Mouse (Mus musculus): ENCODE measurements around the gene Stag1. TPM values are rescaled to one million over a fixed set of nuclear protein-coding genes. Genes with fewer than 3 reads are reported as not detected.

The Stag1 gene
- polyA plus RNA-seq, 1 experiment from 2014 or later, result 60.1 TPM

DNA sequence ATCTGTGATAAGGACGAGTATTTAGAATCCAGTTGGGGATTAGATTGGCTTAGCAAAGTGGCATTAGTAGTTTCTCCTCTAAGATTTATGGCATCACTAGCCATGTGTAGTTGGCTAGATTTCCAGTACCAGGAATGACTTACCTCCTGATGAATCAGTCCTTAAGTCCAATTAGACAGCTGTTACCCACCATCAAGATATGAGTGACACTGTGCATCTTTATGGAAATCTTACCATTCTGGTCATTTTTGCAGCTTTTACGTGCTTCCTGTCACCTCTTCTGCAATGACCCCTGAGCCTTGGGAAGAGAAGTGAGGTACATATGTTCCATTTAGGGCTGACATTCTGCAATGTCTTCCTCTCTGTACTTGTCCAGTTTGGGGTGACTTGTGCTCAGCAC lies 28.7 kb downstream of the Stag1 start:
- Histone ChIP-seq H3K27me3 (replicated peaks; ENCODE audit: low read depth, poor library complexity, severe bottlenecking) (no peaks in the 10 kb centered on the region), H3K27ac (replicated peaks) (no peak overlapping the region), H3K4me1 (no peaks in the 10 kb centered on the region), H3K36me3 (replicated peaks) (no peaks in the 10 kb centered on the region), H3K9me3 (no peaks in the 10 kb centered on the region), H3K4me3 (no peak overlapping the region)
- WGBS, result 84% methylated on average over 2 of the region's 2 CpGs
- no peak for DNase-seq (ENCODE audit: low spot score)

GRCm38 (mm10) chr9:100640754-100641153 lies 43.2 kb downstream of the Stag1 start:
- no peak overlapping the region for H3K27ac ChIP-seq (replicated peaks)
- 63% methylated on average over 2 of the region's 2 CpGs for WGBS
- peaks cover 30% of the 10 kb centered on the region for H3K4me1 ChIP-seq
- H3K4me3 ChIP-seq, result no peak overlapping the region
- H3K36me3 ChIP-seq (replicated peaks), result no peaks in the 10 kb centered on the region
- H3K9me3 ChIP-seq, result no peaks in the 10 kb centered on the region
- H3K27me3 ChIP-seq (replicated peaks; ENCODE audit: low read depth, poor library complexity, severe bottlenecking), result no peaks in the 10 kb centered on the region
- no peak for DNase-seq (ENCODE audit: low spot score)

- H3K27me3 ChIP-seq (replicated peaks; ENCODE audit: low read depth, poor library complexity, severe bottlenecking), result no peaks in the 10 kb centered on the region
- peaks cover 33% of the 10 kb centered on the region for H3K4me1 ChIP-seq
- peak overlapping the region; percentile 90 for H3K4me3 ChIP-seq
- no peaks in the 10 kb centered on the region for H3K9me3 ChIP-seq
- H3K27ac ChIP-seq (replicated peaks), result peak overlapping the region; percentile 99
- no peaks in the 10 kb centered on the region for H3K36me3 ChIP-seq (replicated peaks)
- 34% methylated on average over 6 of the region's 6 CpGs for WGBS
- DNase-seq (ENCODE audit: low spot score), result no peak
These were observed 43.9 kb downstream of the Stag1 start for GRCm38 (mm10) chr9:100641391-100642085.

GRCm38 (mm10) chr9:100642186-100642839 lies 44.7 kb downstream of the Stag1 start:
- H3K27ac ChIP-seq (replicated peaks), result peak overlapping the region; percentile 99
- H3K36me3 ChIP-seq (replicated peaks), result no peaks in the 10 kb centered on the region
- DNase-seq (ENCODE audit: low spot score), result no peak
- H3K4me3 ChIP-seq, result peak overlapping the region; percentile 90
- 2% methylated on average over 16 of the region's 16 CpGs for WGBS
- peaks cover 36% of the 10 kb centered on the region for H3K4me1 ChIP-seq
- no peaks in the 10 kb centered on the region for H3K9me3 ChIP-seq
- H3K27me3 ChIP-seq (replicated peaks; ENCODE audit: low read depth, poor library complexity, severe bottlenecking), result no peaks in the 10 kb centered on the region

DNA sequence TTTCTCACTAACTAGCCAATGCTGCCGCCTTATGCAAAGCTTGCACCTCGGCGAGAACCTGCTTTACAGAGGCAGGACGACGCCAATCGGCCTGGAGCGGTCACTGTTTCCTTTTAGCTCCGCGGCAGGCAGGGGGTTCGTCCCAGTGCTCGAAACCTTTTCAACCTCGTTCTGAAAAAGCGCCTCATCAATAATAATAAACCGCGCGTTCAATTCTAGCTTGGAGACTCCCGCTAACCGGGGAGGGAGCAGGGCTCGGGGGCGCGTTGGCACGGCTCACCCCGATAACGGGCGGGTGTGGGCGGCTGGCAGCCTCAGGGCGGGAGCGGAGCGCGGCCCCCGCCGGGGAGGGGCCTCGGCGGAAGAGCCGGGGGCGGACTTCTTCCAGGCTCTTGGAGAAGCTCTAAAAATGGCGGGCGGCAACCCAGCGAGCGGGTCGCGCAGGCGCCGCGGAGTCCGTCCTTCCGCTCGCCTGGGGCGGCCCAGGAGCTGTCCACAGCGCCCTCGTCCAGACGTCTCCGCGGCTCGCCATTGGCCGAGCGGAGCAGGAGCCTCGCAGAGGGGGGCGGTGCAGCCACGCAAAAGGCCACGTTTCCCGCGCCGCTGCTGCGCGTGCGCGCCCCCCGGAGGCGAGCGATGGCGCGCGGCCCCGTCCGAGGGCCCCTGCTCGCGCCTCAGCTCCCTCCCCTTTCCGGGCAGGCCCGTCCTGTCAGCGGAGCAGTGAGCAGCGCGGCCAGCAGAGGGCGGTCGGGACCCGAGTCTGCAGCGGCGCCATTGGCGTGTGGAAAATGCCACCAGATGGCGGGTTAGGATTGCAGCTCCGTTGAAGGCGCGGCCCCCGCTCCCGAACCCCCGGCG lies 45.5 kb downstream of the Stag1 start:
- Histone ChIP-seq H3K9me3 (no peaks in the 10 kb centered on the region), H3K4me1 (peaks cover 36% of the 10 kb centered on the region), H3K36me3 (replicated peaks) (peaks cover 1% of the 10 kb centered on the region; the same call in 1 of the 2 replicates), H3K27me3 (replicated peaks; ENCODE audit: low read depth, poor library complexity, severe bottlenecking) (no peaks in the 10 kb centered on the region), H3K27ac (replicated peaks) (peak overlapping the region; percentile 99), H3K4me3 (peak overlapping the region; percentile 90)
- peak; percentile 99 for DNase-seq (ENCODE audit: low spot score)
- WGBS, result under 1% methylated on average over 97 of the region's 97 CpGs

DNA sequence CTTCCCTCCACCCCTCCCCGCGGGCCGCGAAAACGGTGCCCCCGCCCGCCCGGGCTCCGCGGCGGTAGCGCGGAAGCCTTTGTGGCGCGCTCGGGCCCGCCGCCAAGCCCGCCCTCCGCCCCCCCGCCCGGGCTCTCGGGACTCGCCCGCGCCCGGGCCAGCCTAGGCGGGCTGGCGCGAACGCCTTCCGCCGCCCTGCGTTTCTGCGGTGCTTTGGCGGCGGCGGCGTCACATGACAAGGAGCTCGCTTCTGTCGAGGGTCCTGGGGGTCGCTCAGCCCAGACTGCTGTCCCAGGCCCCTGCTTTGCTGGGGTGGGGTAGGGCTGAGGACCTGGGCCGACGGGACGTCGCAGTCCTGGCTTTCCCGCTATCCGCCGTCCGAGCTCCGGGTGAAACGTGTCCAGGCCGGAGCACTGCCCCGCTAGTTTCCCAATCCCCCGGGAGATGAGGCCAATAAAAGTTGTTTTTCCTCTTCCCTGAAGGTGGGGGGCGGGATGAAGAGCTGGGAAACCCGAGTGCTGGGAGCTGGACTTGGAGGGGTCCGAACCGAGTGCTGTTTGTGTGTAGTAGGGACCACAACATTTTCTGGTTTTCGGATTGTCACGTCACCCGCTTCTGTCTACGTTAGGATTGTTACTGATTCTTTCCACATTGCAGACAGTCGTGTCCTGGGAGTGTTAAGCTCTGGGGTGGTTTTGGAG lies 46.6 kb downstream of the Stag1 start:
- peak overlapping the region; percentile 90 for H3K4me3 ChIP-seq

DNA sequence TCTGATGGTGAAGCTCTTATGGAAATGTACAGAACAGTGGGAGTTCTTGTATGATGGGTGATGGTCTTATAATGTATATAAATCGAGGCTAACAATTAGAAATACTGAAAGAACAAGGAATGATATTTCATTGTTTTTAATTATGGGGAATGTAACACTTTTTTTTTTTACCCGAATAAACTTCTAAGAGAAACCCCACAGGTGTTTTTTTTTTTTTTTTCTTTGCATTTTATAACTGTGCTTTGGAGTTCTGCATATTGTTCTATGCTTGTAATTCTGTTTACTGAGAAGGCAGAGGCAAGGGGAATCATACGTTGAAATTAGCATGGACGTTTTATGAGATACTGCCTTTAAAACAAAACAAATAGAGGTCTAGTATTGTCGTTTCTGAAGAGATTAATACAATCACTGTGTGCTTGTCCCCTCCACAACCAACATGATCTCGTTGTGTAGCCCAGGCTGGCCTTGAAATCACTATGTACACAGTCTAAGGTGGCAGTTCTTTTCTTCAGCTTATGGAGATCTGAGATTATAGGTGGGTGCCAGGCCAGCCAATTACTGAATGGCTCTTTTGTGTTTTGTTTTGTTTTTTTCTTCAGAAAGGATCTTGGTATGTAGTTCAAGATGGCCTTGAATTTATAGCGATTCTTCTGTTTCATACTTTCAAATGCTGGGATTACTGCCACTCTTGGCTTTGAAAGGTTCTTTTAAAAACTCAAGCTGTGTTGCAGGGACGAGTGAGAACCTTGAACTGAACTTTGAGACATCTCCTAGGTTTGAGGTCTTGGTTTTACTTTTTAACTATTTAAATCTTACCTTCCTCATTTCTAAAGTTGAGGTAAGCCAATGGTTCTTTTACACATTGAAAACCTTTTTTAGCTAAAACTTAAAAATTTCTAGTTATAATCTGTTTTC lies 47.7 kb downstream of the Stag1 start:
- H3K4me3 ChIP-seq, result peak overlapping the region; percentile 90
- peaks cover 9% of the 10 kb centered on the region for H3K36me3 ChIP-seq (replicated peaks)
- peak overlapping the region; percentile 99; the same call in 1 of the 2 replicates for H3K27ac ChIP-seq (replicated peaks)
- no peak for DNase-seq (ENCODE audit: low spot score)
- H3K27me3 ChIP-seq (replicated peaks; ENCODE audit: low read depth, poor library complexity, severe bottlenecking), result no peaks in the 10 kb centered on the region
- peaks cover 35% of the 10 kb centered on the region for H3K4me1 ChIP-seq
- H3K9me3 ChIP-seq, result no peaks in the 10 kb centered on the region
- WGBS, result 47% methylated on average over 8 of the region's 8 CpGs

More for the DNA sequence above, 46.6 kb downstream of the Stag1 start:
- Histone ChIP-seq H3K27me3 (replicated peaks; ENCODE audit: low read depth, poor library complexity, severe bottlenecking) (no peaks in the 10 kb centered on the region), H3K4me1 (peaks cover 36% of the 10 kb centered on the region), H3K27ac (replicated peaks) (peak overlapping the region; percentile 99), H3K9me3 (no peaks in the 10 kb centered on the region), H3K36me3 (replicated peaks) (peaks cover 9% of the 10 kb centered on the region)
- under 1% methylated on average over 63 of the region's 64 CpGs for WGBS
- peak; percentile 82 for DNase-seq (ENCODE audit: low spot score)

DNA sequence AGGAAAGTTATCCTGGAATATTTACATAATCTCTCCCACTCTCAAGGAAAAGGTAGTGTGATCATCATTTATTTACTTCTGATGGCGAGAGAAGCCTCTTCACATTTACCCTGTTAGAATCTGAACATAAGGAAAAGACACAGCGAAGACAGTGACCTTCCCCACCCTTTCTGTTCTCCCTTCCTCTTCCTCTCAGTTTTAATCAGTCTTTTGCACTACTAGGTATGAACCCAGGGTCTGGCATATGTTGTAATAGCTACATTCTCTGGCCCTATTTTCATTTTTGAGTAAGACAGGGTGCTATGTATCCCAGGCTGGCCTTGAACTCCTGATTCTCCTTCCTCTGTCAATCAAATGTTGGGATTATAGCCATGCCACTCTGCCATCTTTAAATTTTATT lies 48.7 kb downstream of the Stag1 start:
- H3K27ac ChIP-seq (replicated peaks), result no peak overlapping the region
- peaks cover 26% of the 10 kb centered on the region for H3K4me1 ChIP-seq
- H3K4me3 ChIP-seq, result no peak overlapping the region
- H3K36me3 ChIP-seq (replicated peaks), result peaks cover 9% of the 10 kb centered on the region
- H3K27me3 ChIP-seq (replicated peaks; ENCODE audit: low read depth, poor library complexity, severe bottlenecking), result no peaks in the 10 kb centered on the region
- WGBS, result 94% methylated on average over 2 of the region's 2 CpGs
- H3K9me3 ChIP-seq, result no peaks in the 10 kb centered on the region
- no peak for DNase-seq (ENCODE audit: low spot score)

DNA sequence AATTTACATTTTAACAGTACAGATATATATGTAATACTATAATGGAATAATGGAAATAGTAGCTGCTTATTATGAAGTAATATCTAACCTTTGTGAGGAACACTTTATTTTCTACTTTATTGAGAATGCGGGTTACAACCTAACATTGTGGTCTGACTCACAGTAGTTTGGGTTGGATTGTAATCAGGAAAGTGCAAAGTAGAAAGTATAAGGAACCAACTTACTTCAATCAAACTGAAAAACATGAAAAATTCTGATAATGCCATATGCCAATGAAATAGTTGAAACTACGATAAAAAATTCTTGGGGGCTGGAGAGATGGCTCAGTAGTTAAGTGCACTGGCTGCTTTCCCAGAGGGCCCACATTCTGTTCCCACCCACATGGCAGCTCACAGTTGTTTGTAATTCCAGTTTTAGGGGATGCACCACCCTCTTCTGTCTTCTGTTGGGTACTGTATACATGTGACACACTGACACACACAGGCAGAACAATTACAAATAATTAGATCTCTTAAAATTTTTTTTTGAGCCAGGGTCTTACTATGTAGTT lies 50.3 kb downstream of the Stag1 start:
- no peaks in the 10 kb centered on the region for H3K27me3 ChIP-seq (replicated peaks; ENCODE audit: low read depth, poor library complexity, severe bottlenecking)
- H3K9me3 ChIP-seq, result no peaks in the 10 kb centered on the region
- peaks cover 13% of the 10 kb centered on the region for H3K36me3 ChIP-seq (replicated peaks)
- H3K4me1 ChIP-seq, result peaks cover 14% of the 10 kb centered on the region
- WGBS, result 95% methylated on average over 2 of the region's 2 CpGs
- H3K4me3 ChIP-seq, result no peak overlapping the region
- no peak overlapping the region for H3K27ac ChIP-seq (replicated peaks)
- DNase-seq (ENCODE audit: low spot score), result no peak

GRCm38 (mm10) chr9:100654104-100654503 lies 56.5 kb downstream of the Stag1 start:
- Histone ChIP-seq H3K27me3 (replicated peaks; ENCODE audit: low read depth, poor library complexity, severe bottlenecking) (no peaks in the 10 kb centered on the region), H3K4me1 (no peaks in the 10 kb centered on the region), H3K36me3 (replicated peaks) (peaks cover 11% of the 10 kb centered on the region; the same call in 1 of the 2 replicates), H3K4me3 (no peak overlapping the region), H3K27ac (replicated peaks) (no peak overlapping the region), H3K9me3 (no peaks in the 10 kb centered on the region)
- DNase-seq (ENCODE audit: low spot score), result no peak
- 89% methylated on average over 3 of the region's 3 CpGs for WGBS

DNA sequence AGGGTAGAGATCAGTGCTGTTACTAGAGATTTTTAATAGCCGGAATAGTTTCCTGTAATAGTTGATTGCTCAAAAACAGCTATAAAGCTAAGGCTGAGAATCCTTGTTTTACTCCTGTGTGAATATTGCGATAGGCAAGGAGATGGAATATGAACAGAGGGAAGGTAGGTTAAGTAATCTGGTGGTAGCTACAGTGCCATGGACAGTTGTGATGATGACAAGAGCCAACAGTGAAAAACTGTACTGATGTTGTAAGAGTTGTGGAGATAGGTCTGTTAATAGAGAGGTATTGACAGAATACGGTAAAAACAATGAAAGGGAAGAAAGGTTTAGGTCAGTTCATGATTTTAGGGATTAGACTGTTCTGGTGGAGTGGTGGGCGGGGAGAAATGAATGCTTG lies 58.5 kb downstream of the Stag1 start:
- Histone ChIP-seq H3K36me3 (replicated peaks) (peaks cover 15% of the 10 kb centered on the region), H3K27me3 (replicated peaks; ENCODE audit: low read depth, poor library complexity, severe bottlenecking) (no peaks in the 10 kb centered on the region)

More for the DNA sequence above, 58.5 kb downstream of the Stag1 start:
- H3K9me3 ChIP-seq, result peaks cover under 1% of the 10 kb centered on the region; the same call in 1 of the 2 replicates
- H3K27ac ChIP-seq (replicated peaks), result no peak overlapping the region
- no peaks in the 10 kb centered on the region for H3K4me1 ChIP-seq
- no peak for DNase-seq (ENCODE audit: low spot score)
- 94% methylated on average over 4 of the region's 4 CpGs for whole genome bisulfite sequencing
- no peak overlapping the region for H3K4me3 ChIP-seq

All from embryonic facial prominence, embryonic 10.5 days (tissue).